Mouse (Mus musculus) myocyte (in vitro differentiated cells): ENCODE measurements around the gene Fasn. TPM values are rescaled to one million over a fixed set of nuclear protein-coding genes. Genes with fewer than 3 reads are reported as not detected.
"Not testable (repeated sequence)": the region's sequence is repeated elsewhere in the genome, so short reads cannot be mapped to it uniquely, and the experiment has no call there.

Experiments used
- H3K27me3 ChIP-seq: one replicate; pipeline ENCODE4 v1.6.1; 2011; ENCODE audit not compliant: control insufficient read depth, insufficient read depth, insufficient read length
- H3K36me3 ChIP-seq: one replicate; pipeline ENCODE4 v1.6.1; 2011; ENCODE audit not compliant: control insufficient read depth, insufficient read depth
- H3K4me2 ChIP-seq: one replicate; pipeline ENCODE4 v1.6.1; 2011; ENCODE audit warnings: low read depth, control low read depth
- H3K4me3 ChIP-seq: one replicate; pipeline ENCODE4 v1.5.1; 2011; ENCODE audit warnings: mild to moderate bottlenecking, control low read depth, moderate library complexity
- H3K79me2 ChIP-seq: one replicate; pipeline ENCODE4 v1.6.1; 2011; ENCODE audit not compliant: control insufficient read depth, insufficient read depth
- H3ac ChIP-seq: one replicate; pipeline ENCODE4 v1.6.1; 2011; ENCODE audit not compliant: control insufficient read depth, insufficient read length
- CEBPB ChIP-seq: IDR thresholded peaks from 2 replicates; pipeline ENCODE4 v1.6.1; 2011; ENCODE audit warnings: mild to moderate bottlenecking, moderate library complexity; ENCODE audit not compliant: poor library complexity, insufficient read depth, severe bottlenecking
- MAX ChIP-seq: IDR thresholded peaks from one replicate; pipeline ENCODE4 v1.6.1; 2011; ENCODE audit warnings: low read depth, mild to moderate bottlenecking, control low read depth
- MYOD1 ChIP-seq, 3 experiments: IDR thresholded peaks; one replicate each; pipeline ENCODE4 v1.6.1; 2011; ENCODE audit warnings: control low read depth in 2 of 3, low read depth in 2 of 3, mild to moderate bottlenecking in 2 of 3, moderate library complexity in 1 of 3; ENCODE audit not compliant: insufficient read length in 2 of 3, control insufficient read depth in 1 of 3
- MYOG ChIP-seq, 3 experiments: IDR thresholded peaks; one replicate each; pipeline ENCODE4 v1.6.1; 2011; ENCODE audit warnings: control low read depth in 2 of 3, low read depth in 2 of 3, mild to moderate bottlenecking in 2 of 3; ENCODE audit not compliant: insufficient read length in 2 of 3, control insufficient read depth in 1 of 3, insufficient read depth in 1 of 3
- POLR2A ChIP-seq: IDR thresholded peaks from one replicate; pipeline ENCODE4 v1.6.1; 2011; ENCODE audit warnings: low read depth, mild to moderate bottlenecking, control low read depth, moderate library complexity; ENCODE audit not compliant: insufficient read length
- POLR2AphosphoS2 ChIP-seq: IDR thresholded peaks from one replicate; pipeline ENCODE4 v1.6.1; 2011; ENCODE audit warnings: low read depth, control low read depth; ENCODE audit not compliant: insufficient read length
- REST ChIP-seq: IDR thresholded peaks from one replicate; pipeline ENCODE4 v1.6.1; 2011; ENCODE audit warnings: mild to moderate bottlenecking, control low read depth, moderate library complexity; ENCODE audit not compliant: insufficient read depth, insufficient read length
- SRF ChIP-seq: IDR thresholded peaks from one replicate; pipeline ENCODE4 v1.6.1; 2011; ENCODE audit warnings: low read depth; ENCODE audit not compliant: control insufficient read depth, insufficient read length
- TCF3 ChIP-seq: IDR thresholded peaks from one replicate; pipeline ENCODE4 v1.6.1; 2011; ENCODE audit warnings: low read depth, control low read depth; ENCODE audit not compliant: insufficient read length
- USF1 ChIP-seq: IDR thresholded peaks from one replicate; pipeline ENCODE4 v1.6.1; 2011; ENCODE audit warnings: low read depth, mild to moderate bottlenecking, control low read depth, moderate library complexity
- polyA plus RNA-seq: library from polyadenylated mRNA; unstranded; fragments of >200 nt; fragmentation: generic; extraction: Trizol; gene quantifications from one replicate; pipeline ENCODE4 v1.2.1, GENCODE M21; 2012; ENCODE audit warnings: missing spikeins

Gene Fasn
- polyA plus RNA-seq, 1 experiment = 226 TPM

DNA sequence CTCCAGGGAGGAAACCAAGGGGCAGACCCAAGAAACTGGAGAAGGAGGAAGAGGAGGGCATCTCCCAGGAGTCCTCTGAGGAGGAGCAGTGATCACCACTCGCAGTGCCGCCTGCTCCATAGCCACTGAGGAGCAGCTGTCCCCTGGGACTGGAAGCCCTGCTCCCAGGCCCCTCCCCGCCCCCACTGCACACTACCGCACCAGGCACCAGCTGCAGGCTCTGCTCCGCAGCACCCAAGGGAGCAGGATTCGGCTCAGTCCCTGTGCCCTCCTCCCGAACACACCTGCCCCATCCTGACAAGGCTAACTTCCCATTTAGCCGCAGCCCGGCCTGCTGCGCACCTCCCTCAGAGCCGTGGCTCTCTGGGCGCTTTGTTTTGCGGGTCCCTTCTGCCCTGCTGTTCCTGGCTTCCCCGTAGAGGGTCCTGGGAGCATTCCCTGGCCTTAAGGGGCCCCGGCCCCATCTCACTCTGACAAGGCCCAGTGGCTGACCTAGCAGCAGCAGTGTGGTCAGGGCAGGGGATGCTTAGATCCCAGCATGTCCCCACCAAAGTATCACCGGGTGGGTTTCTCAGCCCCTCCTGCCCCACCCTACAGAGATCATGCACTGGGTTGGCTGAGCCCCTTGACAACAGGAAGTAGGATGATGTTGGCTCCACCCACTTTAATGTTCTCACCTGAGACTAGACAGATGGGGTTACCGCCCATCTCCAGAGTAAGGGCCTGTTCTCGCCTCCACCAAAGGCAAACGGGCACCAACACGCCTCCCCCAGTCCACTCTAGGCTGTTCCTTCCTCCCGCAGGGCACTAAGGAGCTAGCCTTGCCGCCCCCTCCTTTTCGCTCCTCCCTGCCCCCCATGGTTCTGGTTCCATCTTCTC lies 61.0 kb downstream of the Fasn start:
- H3K4me2 ChIP-seq = peak overlapping the region; percentile 42
- not testable (repeated sequence) for H3K36me3 ChIP-seq, H3K27me3 ChIP-seq, H3K4me3 ChIP-seq, H3ac ChIP-seq, H3K79me2 ChIP-seq
- TF ChIP-seq MYOG (IDR thresholded peaks at IDR 0.05; ENCODE audit: control insufficient read depth in 1 of 3, insufficient read depth in 1 of 3, insufficient read length in 2 of 3, low read depth in 2 of 3) = peak in 1 of 3 experiments; percentile 18

- not testable (repeated sequence) for H3K4me3 ChIP-seq, H3K79me2 ChIP-seq, H3K36me3 ChIP-seq, H3K27me3 ChIP-seq, H3ac ChIP-seq
- peak within 1 kb of the TSS; percentile 42 for H3K4me2 ChIP-seq
Observed at GRCm38 (mm10) chr11:120762672-120763041, 61.7 kb downstream of the Fasn start, which contains the start of gene Hmga1b. Hmga1b (plus strand) TSS chr11:120762794.

GRCm38 (mm10) chr11:120761811-120762671 lies 62.3 kb downstream of the Fasn start:
- TF ChIP-seq MAX = no peak

DNA sequence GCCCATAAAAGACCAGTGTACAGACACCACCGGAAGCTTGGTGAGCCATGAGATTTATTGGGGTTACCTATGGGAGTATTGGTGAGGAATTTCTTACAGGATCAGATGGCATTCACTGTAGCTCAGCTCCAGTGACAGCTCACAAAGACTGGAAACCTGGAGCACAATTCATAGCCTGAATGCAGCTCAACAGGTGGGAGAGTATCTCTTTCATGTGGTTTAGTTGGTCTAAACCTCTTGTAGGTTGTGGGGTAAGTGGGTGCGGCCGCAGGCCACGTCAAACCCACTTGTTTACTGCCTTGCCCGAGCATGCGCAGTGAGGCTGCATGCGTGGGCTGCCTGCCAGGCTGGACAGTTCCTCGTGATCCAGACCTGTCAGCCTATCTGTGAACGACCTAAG lies 64.1 kb downstream of the Fasn start:
- H3K36me3 ChIP-seq = no peaks in the 10 kb centered on the region
- TF ChIP-seq USF1 = no peak
- TF ChIP-seq POLR2AphosphoS2 = no peak
- TF ChIP-seq REST = no peak
- no peak for TF ChIP-seq TCF3
- TF ChIP-seq SRF = no peak
- no peak for TF ChIP-seq MYOD1 (IDR thresholded peaks at IDR 0.05; ENCODE audit: control insufficient read depth in 1 of 3, insufficient read length in 2 of 3, low read depth in 2 of 3)
- TF ChIP-seq MYOG (IDR thresholded peaks at IDR 0.05; ENCODE audit: control insufficient read depth in 1 of 3, insufficient read depth in 1 of 3, insufficient read length in 2 of 3, low read depth in 2 of 3) = no peak
- no peak for TF ChIP-seq CEBPB
- no peak for TF ChIP-seq POLR2A
- H3ac ChIP-seq = no peak overlapping the region
- H3K4me3 ChIP-seq = no peak overlapping the region
- no peak overlapping the region for H3K4me2 ChIP-seq
- no peaks in the 10 kb centered on the region for H3K79me2 ChIP-seq
- H3K27me3 ChIP-seq = no peaks in the 10 kb centered on the region

More at GRCm38 (mm10) chr11:120761811-120762671, 62.3 kb downstream of the Fasn start:
- Histone ChIP-seq H3K79me2 (no peaks in the 10 kb centered on the region), H3K4me3 (no peak overlapping the region), H3ac (no peak overlapping the region), H3K4me2 (peak overlapping the region; percentile 42), H3K36me3 (no peaks in the 10 kb centered on the region), H3K27me3 (no peaks in the 10 kb centered on the region)

Other genes starting within 250 kb of the Fasn start
- 837 TPM for gene Arhgdia, start 242.9 kb downstream of the Fasn start, polyA plus RNA-seq
- 113 TPM for gene Alyref, start 226.2 kb downstream of the Fasn start, polyA plus RNA-seq
- gene Anapc11, start 226.1 kb downstream of the Fasn start, polyA plus RNA-seq = 184 TPM
- gene Npb, start 216.1 kb downstream of the Fasn start, polyA plus RNA-seq = 0.32 TPM
- gene Pcyt2, start 206.6 kb downstream of the Fasn start, polyA plus RNA-seq = 117 TPM
- 29.9 TPM for gene Sirt7, start 199.3 kb downstream of the Fasn start, polyA plus RNA-seq
- gene Mafg, start 190.9 kb downstream of the Fasn start, polyA plus RNA-seq = 43.1 TPM
- 56.9 TPM for gene Pycr1, start 180.8 kb downstream of the Fasn start, polyA plus RNA-seq
- gene Myadml2, start 176.4 kb downstream of the Fasn start, polyA plus RNA-seq = 4.6 TPM
- gene Notum, start 163.4 kb downstream of the Fasn start, polyA plus RNA-seq = 0.19 TPM
- gene Aspscr1, start 151.6 kb downstream of the Fasn start, polyA plus RNA-seq = 65.9 TPM
- gene Cenpx, start 110.8 kb downstream of the Fasn start, polyA plus RNA-seq = 42.5 TPM
- gene Lrrc45, start 110.6 kb downstream of the Fasn start, polyA plus RNA-seq = 10.6 TPM
- gene Rac3, start 103.1 kb downstream of the Fasn start, polyA plus RNA-seq = 1.9 TPM
- 21.2 TPM for gene Dcxr, start 97.3 kb downstream of the Fasn start, polyA plus RNA-seq
- gene Cbr2, start 92.4 kb downstream of the Fasn start, polyA plus RNA-seq = 183 TPM
- gene Hmga1b, start 61.8 kb downstream of the Fasn start, polyA plus RNA-seq = 130 TPM
- 19.7 TPM for gene Rfng, start 40.3 kb downstream of the Fasn start, polyA plus RNA-seq
- gene Gps1, start 40.3 kb downstream of the Fasn start, polyA plus RNA-seq = 179 TPM
- 58.3 TPM for gene Dus1l, start 28.1 kb downstream of the Fasn start, polyA plus RNA-seq
- gene Ccdc57, start 108.3 kb upstream of the Fasn start, polyA plus RNA-seq = 1.8 TPM
- 9.7 TPM for gene Slc16a3, start 123.9 kb upstream of the Fasn start, polyA plus RNA-seq
- gene Csnk1d, start 166.8 kb upstream of the Fasn start, polyA plus RNA-seq = 79.5 TPM
- gene Cd7, start 214.9 kb upstream of the Fasn start, polyA plus RNA-seq = 0.35 TPM
- gene Sectm1b, start 239.0 kb upstream of the Fasn start, polyA plus RNA-seq = not detected